Mouse (Mus musculus) MEL (cell line): ENCODE results near the gene Bcas3. TPM values are rescaled to one million over a fixed set of nuclear protein-coding genes. Genes with fewer than 3 reads are reported as not detected.

Experiments
- DNase-seq: peaks from one replicate; pipeline ENCODE4 v3.0.0; 2011; ENCODE audit warnings: low read depth, low spot score
- H3K27ac ChIP-seq: 2 replicates; pipeline ENCODE4 v1.5.1; 2012; ENCODE audit warnings: low read depth, mild to moderate bottlenecking, control low read depth, low read length, moderate library complexity; ENCODE audit not compliant: control insufficient read depth
- H3K27me3 ChIP-seq, 2 experiments: fragments of 150-350 bp in 1 of 2; sonication (generic) in 1 of 2; 2 replicates each; pipeline ENCODE4 v1.6.1; 2012; ENCODE audit warnings: low read length in 2 of 2, mild to moderate bottlenecking in 2 of 2, improper control_type of control experiment in 1 of 2, moderate library complexity in 1 of 2; ENCODE audit not compliant: insufficient read depth in 2 of 2, control insufficient read depth in 1 of 2
- H3K36me3 ChIP-seq, 2 experiments: 2 replicates each; pipeline ENCODE4 v1.6.1; 2012 to 2014; ENCODE audit warnings: low read length in 2 of 2, improper control_type of control experiment in 1 of 2, inconsistent platforms in 1 of 2, mild to moderate bottlenecking in 1 of 2; ENCODE audit not compliant: insufficient read depth in 2 of 2, control insufficient read depth in 1 of 2
- H3K4me1 ChIP-seq, 2 experiments: fragments of 150-350 bp in 1 of 2; sonication (generic) in 1 of 2; 2 replicates each; pipeline ENCODE4 v1.6.1; 2012; ENCODE audit warnings: low read length in 2 of 2, improper control_type of control experiment in 1 of 2, mild to moderate bottlenecking in 1 of 2; ENCODE audit not compliant: insufficient read depth in 2 of 2, control insufficient read depth in 1 of 2
- H3K4me3 ChIP-seq, 2 experiments: fragments of 150-350 bp in 1 of 2; sonication (generic) in 1 of 2; 2 replicates each; pipeline ENCODE4 v1.5.1; 2012; ENCODE audit warnings: low read depth in 2 of 2, low read length in 2 of 2, mild to moderate bottlenecking in 2 of 2, moderate library complexity in 2 of 2, control low read depth in 1 of 2, improper control_type of control experiment in 1 of 2; ENCODE audit not compliant: control insufficient read depth in 1 of 2, insufficient read depth in 1 of 2
- H3K79me2 ChIP-seq: 2 replicates; pipeline ENCODE4 v1.6.1; 2012; ENCODE audit warnings: mild to moderate bottlenecking, low read length, moderate library complexity; ENCODE audit not compliant: control insufficient read depth, poor library complexity, insufficient read depth
- H3K9ac ChIP-seq: 2 replicates; pipeline ENCODE4 v1.6.1; 2012; ENCODE audit warnings: low read depth, mild to moderate bottlenecking, control low read depth, low read length, moderate library complexity; ENCODE audit not compliant: control insufficient read depth, poor library complexity, severe bottlenecking
- H3K9me3 ChIP-seq: fragments of 150-350 bp; sonication (generic); replicated peaks from 2 replicates; pipeline ENCODE4 v1.6.1; 2012; ENCODE audit warnings: mild to moderate bottlenecking, low read length, improper control_type of control experiment, moderate library complexity; ENCODE audit not compliant: insufficient read depth
- BHLHE40 ChIP-seq: IDR thresholded peaks from 2 replicates; pipeline ENCODE4 v1.6.1; 2012; ENCODE audit warnings: low read depth, mild to moderate bottlenecking, inconsistent platforms, low read length, improper control_type of control experiment, borderline replicate concordance
- CTCF ChIP-seq, 3 experiments: IDR thresholded peaks in 2 of 3; conservative IDR thresholded peaks in 1 of 3; 2 replicates each; pipeline ENCODE4 v1.5.1; 2011 to 2012; ENCODE audit warnings: low read length in 3 of 3, low read depth in 2 of 3, mild to moderate bottlenecking in 2 of 3, improper control_type of control experiment in 1 of 3, inconsistent platforms in 1 of 3, mixed read lengths in 1 of 3, moderate library complexity in 1 of 3; ENCODE audit not compliant: control insufficient read depth in 1 of 3, insufficient read depth in 1 of 3, poor library complexity in 1 of 3, severe bottlenecking in 1 of 3
- E2F4 ChIP-seq: IDR thresholded peaks from 2 replicates; pipeline ENCODE4 v1.6.1; 2011; ENCODE audit warnings: low read depth, low read length, improper control_type of control experiment, borderline replicate concordance
- ELF1 ChIP-seq: IDR thresholded peaks from 2 replicates; pipeline ENCODE4 v1.6.1; 2014; ENCODE audit warnings: low read depth, mild to moderate bottlenecking, inconsistent platforms, low read length, improper control_type of control experiment, moderate library complexity
- ETS1 ChIP-seq: IDR thresholded peaks from 2 replicates; pipeline ENCODE4 v1.6.1; 2012; ENCODE audit warnings: low read depth, mild to moderate bottlenecking, inconsistent platforms, low read length, improper control_type of control experiment, moderate library complexity
- GATA1 ChIP-seq: IDR thresholded peaks from 2 replicates; pipeline ENCODE4 v1.6.1; 2011; ENCODE audit warnings: low read depth, low read length, improper control_type of control experiment
- HCFC1 ChIP-seq: IDR thresholded peaks from 2 replicates; pipeline ENCODE4 v1.6.1; 2012; ENCODE audit warnings: low read depth, mild to moderate bottlenecking, inconsistent platforms, low read length, improper control_type of control experiment, moderate library complexity
- JUND ChIP-seq: IDR thresholded peaks from 2 replicates; pipeline ENCODE4 v1.6.1; 2011; ENCODE audit warnings: low read depth, mild to moderate bottlenecking, improper control_type of control experiment, low read length
- KAT2A ChIP-seq: conservative IDR thresholded peaks from 2 replicates; pipeline ENCODE4 v1.6.1; 2012; ENCODE audit warnings: low read depth, low read length, improper control_type of control experiment, inconsistent platforms
- MAFK ChIP-seq: IDR thresholded peaks from 2 replicates; pipeline ENCODE4 v1.6.1; 2011; ENCODE audit warnings: low read depth, mild to moderate bottlenecking, low read length, improper control_type of control experiment, borderline replicate concordance
- MAZ ChIP-seq: IDR thresholded peaks from 2 replicates; pipeline ENCODE4 v1.6.1; 2012; ENCODE audit warnings: low read depth, mild to moderate bottlenecking, inconsistent platforms, low read length, improper control_type of control experiment
- MYC ChIP-seq: IDR thresholded peaks from 2 replicates; pipeline ENCODE4 v1.6.1; 2011; ENCODE audit warnings: low read depth, mild to moderate bottlenecking, low read length, improper control_type of control experiment, moderate library complexity
- NELFE ChIP-seq: IDR thresholded peaks from 2 replicates; pipeline ENCODE4 v1.6.1; 2011; ENCODE audit warnings: low read depth, low read length, improper control_type of control experiment
- NRF1 ChIP-seq: IDR thresholded peaks from 2 replicates; pipeline ENCODE4 v1.6.1; 2014; ENCODE audit warnings: low read depth, mild to moderate bottlenecking, inconsistent platforms, low read length, improper control_type of control experiment, moderate library complexity; ENCODE audit not compliant: poor library complexity, insufficient read depth, severe bottlenecking
- RAD21 ChIP-seq: IDR thresholded peaks from 2 replicates; pipeline ENCODE4 v1.6.1; 2011; ENCODE audit warnings: mild to moderate bottlenecking, low read depth, low read length, improper control_type of control experiment
- RCOR1 ChIP-seq: IDR thresholded peaks from 2 replicates; pipeline ENCODE4 v1.6.1; 2012; ENCODE audit warnings: low read depth, mild to moderate bottlenecking, inconsistent platforms, low read length, improper control_type of control experiment
- TAL1 ChIP-seq: IDR thresholded peaks from 2 replicates; pipeline ENCODE4 v1.6.1; 2012; ENCODE audit warnings: mild to moderate bottlenecking, inconsistent platforms, low read length, moderate library complexity, mixed read lengths
- ZC3H11A ChIP-seq: IDR thresholded peaks from 2 replicates; pipeline ENCODE4 v1.6.1; 2012; ENCODE audit warnings: low read depth, mild to moderate bottlenecking, inconsistent platforms, low read length, improper control_type of control experiment
- ZKSCAN1 ChIP-seq: IDR thresholded peaks from 2 replicates; pipeline ENCODE4 v1.6.1; 2012; ENCODE audit warnings: low read depth, mild to moderate bottlenecking, inconsistent platforms, low read length, improper control_type of control experiment, moderate library complexity
- polyA plus RNA-seq, 2 experiments: library from polyadenylated mRNA; stranded (reverse) in 1 of 2; unstranded in 1 of 2; fragments of >175 nt in 1 of 2; fragments of >200 nt in 1 of 2; gene quantifications; 2 replicates each; pipeline versions ENCODE4 v1.2.1 to v1.2.4; 2012; ENCODE audit warnings: low replicate concordance in 2 of 2, low read depth in 1 of 2; ENCODE audit not compliant: insufficient read length in 2 of 2, insufficient read depth in 1 of 2, missing spikeins in 1 of 2
- total RNA-seq: library from RNA; depleted of rRNA; stranded (reverse); fragments of 300-350 nt; gene quantifications from 2 replicates; pipeline ENCODE4 v1.2.3, GENCODE M21; 2012

Gene Bcas3
- total and polyA plus RNA-seq, 3 experiments: 8.6 to 14.7 TPM; not detected in 1

DNA sequence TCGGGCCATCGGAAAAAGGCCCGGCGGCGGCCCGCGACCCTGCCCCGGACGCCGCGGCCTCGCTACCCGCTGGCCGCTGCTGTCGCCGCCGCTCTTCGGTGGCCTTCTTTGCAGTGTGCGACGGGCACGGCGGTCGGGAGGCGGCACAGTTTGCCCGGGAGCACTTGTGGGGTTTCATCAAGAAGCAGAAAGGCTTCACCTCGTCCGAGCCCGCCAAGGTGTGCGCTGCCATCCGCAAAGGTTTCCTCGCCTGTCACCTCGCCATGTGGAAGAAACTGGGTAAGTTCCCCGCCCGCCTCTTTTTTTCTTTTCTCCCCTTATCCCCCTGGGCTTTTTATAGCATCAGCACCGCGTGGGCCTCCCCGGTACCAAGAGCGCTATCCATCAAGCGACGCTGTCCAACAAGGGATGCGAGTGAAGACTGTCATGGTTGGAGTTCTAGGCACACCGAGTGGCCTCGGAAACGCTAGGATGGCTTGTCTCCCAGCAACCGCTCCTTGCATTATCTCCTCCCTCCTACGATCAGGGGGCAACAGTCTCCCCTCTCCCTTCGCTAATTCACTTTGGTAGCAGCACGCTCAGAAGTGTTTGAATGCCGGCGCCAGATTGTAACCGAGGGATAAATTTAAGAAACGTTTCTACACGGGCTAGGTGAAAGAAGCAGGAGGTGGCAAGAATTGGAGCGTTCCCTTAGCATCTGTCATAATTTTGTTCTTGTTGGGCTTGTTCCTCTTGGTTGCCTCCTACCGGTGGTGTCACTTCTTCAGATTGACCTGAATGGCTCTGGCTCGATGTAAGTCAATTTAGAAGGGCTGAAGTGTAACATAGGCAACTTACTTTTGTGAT, 41.1 kb upstream of the Bcas3 start (continued):
- no peak for TF ChIP-seq JUND
- TF ChIP-seq GATA1: peak; percentile 2; the same call in 1 of the 2 replicates
- TF ChIP-seq NELFE: no peak
- no peak for TF ChIP-seq HCFC1
- no peak for TF ChIP-seq KAT2A

DNA sequence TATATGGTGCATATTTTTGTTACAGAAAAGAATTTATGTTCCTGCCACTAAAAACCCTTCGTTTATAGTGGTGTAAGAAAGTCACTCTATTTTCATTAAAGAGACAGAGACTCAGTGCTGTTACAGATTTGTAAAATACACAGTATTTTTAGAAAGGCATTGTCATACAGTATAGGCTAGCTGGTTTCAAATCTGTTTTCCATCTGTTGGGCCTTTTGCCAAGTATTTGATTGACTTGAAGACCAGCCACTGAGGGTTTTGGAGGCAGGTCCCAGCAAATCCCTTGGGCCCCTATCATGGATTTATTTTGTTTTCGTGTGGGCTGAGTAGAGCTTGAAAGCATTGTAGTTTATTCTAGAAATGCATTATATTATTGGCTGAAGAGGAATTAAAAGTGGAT, 40.1 kb upstream of the Bcas3 start:
- Histone ChIP-seq H3K27ac (no peak overlapping the region), H3K4me3 (peak overlapping the region in 1 of 2 experiments; percentile 87; a peak in 2 of 4 replicates), H3K4me1 (peaks cover 3 to 9% of the 10 kb centered on the region in 2 experiments), H3K36me3 (peaks cover 0 to 23% of the 10 kb centered on the region in 2 experiments; a peak in 2 of 4 replicates), H3K9me3 (no peaks in the 10 kb centered on the region), H3K27me3 (no peaks in the 10 kb centered on the region), H3K79me2 (peaks cover 39% of the 10 kb centered on the region), H3K9ac (peak overlapping the region; percentile 19; the same call in 1 of the 2 replicates)
- peak; percentile 91 for DNase-seq
- TF ChIP-seq CTCF (IDR thresholded peaks at IDR 0.05 in 2 of 3, conservative IDR thresholded peaks at IDR 0.05 in 1 of 3; ENCODE audit: control insufficient read depth in 1 of 3, insufficient read depth in 1 of 3, low read depth in 2 of 3, low read length in 3 of 3, poor library complexity in 1 of 3, severe bottlenecking in 1 of 3): no peak
- TF ChIP-seq E2F4: no peak
- peak; percentile 50; the same call in 1 of the 2 replicates for TF ChIP-seq ETS1
- no peak for TF ChIP-seq ELF1
- no peak for TF ChIP-seq RAD21
- no peak for TF ChIP-seq NRF1
- TF ChIP-seq MYC: no peak
- no peak for TF ChIP-seq MAZ
- 0 out of 2 replicates have a peak, but pooled peaks have one; percentile 12 for TF ChIP-seq TAL1
- TF ChIP-seq MAFK: no peak
- TF ChIP-seq BHLHE40: no peak
- TF ChIP-seq ZC3H11A: no peak
- TF ChIP-seq ZKSCAN1: no peak
- TF ChIP-seq HCFC1: no peak
- TF ChIP-seq RCOR1: peak; percentile 93
